Mouse (Mus musculus) liver, embryonic 11.5 days (tissue): Measurements from ENCODE around the gene Gm1993. TPM values are rescaled to one million over a fixed set of nuclear protein-coding genes. Genes with fewer than 3 reads are reported as not detected.
"Not testable (repeated sequence)": the region's sequence is repeated elsewhere in the genome, so short reads cannot be mapped to it uniquely, and the experiment has no call there.

Experiments
- ATAC-seq: fragments of 200-750 bp; cut with Nextera tagmentation; replicated peaks from 2 replicates; pipeline ENCODE4 v1.8.0; 2017; ENCODE audit warnings: moderate number of reproducible peaks, mild to moderate bottlenecking, moderate TSS enrichment, moderate library complexity; ENCODE audit not compliant: low FRiP score
- DNase-seq: peaks from one replicate; pipeline ENCODE4 v3.0.0-alpha.2; 2017; ENCODE audit warnings: low spot score
- H3K27ac ChIP-seq: fragments of 300-500 bp; sonication (generic); 2 replicates; pipeline ENCODE4 v1.5.1; 2014; ENCODE audit warnings: mild to moderate bottlenecking, low read depth, low read length, control low read depth
- H3K27me3 ChIP-seq: fragments of 300-500 bp; sonication (generic); replicated peaks from 2 replicates; pipeline ENCODE4 v1.6.1; 2014; ENCODE audit warnings: low read length, mixed read lengths; ENCODE audit not compliant: control insufficient read depth, insufficient read depth
- H3K36me3 ChIP-seq: fragments of 300-500 bp; sonication (generic); 2 replicates; pipeline ENCODE4 v1.6.1; 2014; ENCODE audit warnings: mild to moderate bottlenecking, low read length, moderate library complexity, mixed read lengths; ENCODE audit not compliant: control insufficient read depth, insufficient read depth
- H3K4me1 ChIP-seq: fragments of 300-500 bp; sonication (generic); replicated peaks from 2 replicates; pipeline ENCODE4 v1.6.1; 2014; ENCODE audit warnings: low read length, mixed read lengths; ENCODE audit not compliant: control insufficient read depth, insufficient read depth
- H3K4me2 ChIP-seq: fragments of 300-500 bp; sonication (generic); 2 replicates; pipeline ENCODE4 v1.6.1; 2014; ENCODE audit warnings: mild to moderate bottlenecking, control low read depth, moderate library complexity
- H3K4me3 ChIP-seq: fragments of 300-500 bp; sonication (generic); 2 replicates; pipeline ENCODE4 v1.5.1; 2014; ENCODE audit warnings: low read depth, low read length, control low read depth
- H3K9ac ChIP-seq: fragments of 300-500 bp; sonication (generic); 2 replicates; pipeline ENCODE4 v1.6.1; 2014; ENCODE audit warnings: low read depth, low read length, control low read depth
- H3K9me3 ChIP-seq: fragments of 300-500 bp; sonication (generic); 2 replicates; pipeline ENCODE4 v1.6.1; 2016; ENCODE audit warnings: low read length, inconsistent platforms, mixed read lengths; ENCODE audit not compliant: control insufficient read depth
- WGBS: fragments of 180-500 bp; shearing (Covaris S2); extraction: QIAGEN DNeasy Blood & Tissue Kit; methylation state at CpG from one replicate; pipeline ENCODE4 v1.1.7; 2014; 5-methylcytosine and 5-hydroxymethylcytosine counted together
- polyA plus RNA-seq: library from polyadenylated mRNA; unstranded; fragments of >200 nt; fragmentation: Nextera tagmentation; extraction: Ambion mirVana; gene quantifications from 2 replicates; pipeline ENCODE4 v1.2.1, GENCODE M21; 2014

The Gm1993 gene
- polyA plus RNA-seq, result not detected in 2 replicates

DNA sequence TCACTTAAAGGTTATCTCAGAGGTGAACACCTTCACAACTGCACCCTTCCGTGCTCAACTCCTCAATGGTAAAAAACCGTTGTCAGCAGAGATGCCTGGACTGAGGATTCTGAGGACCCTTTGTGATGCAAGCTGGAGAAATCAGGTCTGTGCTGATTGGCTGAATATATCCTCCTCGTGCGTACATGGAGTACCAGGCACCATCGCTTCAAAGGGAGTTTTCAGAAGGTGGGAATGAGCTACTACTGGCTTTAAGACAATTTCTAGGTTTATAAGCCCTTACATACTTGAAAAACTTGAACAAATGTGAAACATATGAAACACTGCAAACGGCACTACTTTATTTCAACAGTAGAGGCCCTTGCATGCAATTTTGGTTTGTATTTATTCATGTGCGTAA lies at the start of gene Gm1993:
Gm1993 (minus strand) TSS at position 101 of the 400 bp plus-strand sequence.
- H3K36me3 ChIP-seq, H3K4me3 ChIP-seq, DNase-seq, ATAC-seq, H3K4me1 ChIP-seq, H3K9me3 ChIP-seq, H3K4me2 ChIP-seq, H3K27ac ChIP-seq, H3K9ac ChIP-seq, H3K27me3 ChIP-seq: not testable (repeated sequence)
- WGBS, result 85% methylated on average over 7 of the region's 7 CpGs
